Mouse (Mus musculus): Measurements from ENCODE around the gene Fam169a. TPM values are rescaled to one million over a fixed set of nuclear protein-coding genes. Genes with fewer than 3 reads are reported as not detected.

The Fam169a gene
- polyA plus RNA-seq (2012; rRNA removed), result not detected in 2 replicates

DNA sequence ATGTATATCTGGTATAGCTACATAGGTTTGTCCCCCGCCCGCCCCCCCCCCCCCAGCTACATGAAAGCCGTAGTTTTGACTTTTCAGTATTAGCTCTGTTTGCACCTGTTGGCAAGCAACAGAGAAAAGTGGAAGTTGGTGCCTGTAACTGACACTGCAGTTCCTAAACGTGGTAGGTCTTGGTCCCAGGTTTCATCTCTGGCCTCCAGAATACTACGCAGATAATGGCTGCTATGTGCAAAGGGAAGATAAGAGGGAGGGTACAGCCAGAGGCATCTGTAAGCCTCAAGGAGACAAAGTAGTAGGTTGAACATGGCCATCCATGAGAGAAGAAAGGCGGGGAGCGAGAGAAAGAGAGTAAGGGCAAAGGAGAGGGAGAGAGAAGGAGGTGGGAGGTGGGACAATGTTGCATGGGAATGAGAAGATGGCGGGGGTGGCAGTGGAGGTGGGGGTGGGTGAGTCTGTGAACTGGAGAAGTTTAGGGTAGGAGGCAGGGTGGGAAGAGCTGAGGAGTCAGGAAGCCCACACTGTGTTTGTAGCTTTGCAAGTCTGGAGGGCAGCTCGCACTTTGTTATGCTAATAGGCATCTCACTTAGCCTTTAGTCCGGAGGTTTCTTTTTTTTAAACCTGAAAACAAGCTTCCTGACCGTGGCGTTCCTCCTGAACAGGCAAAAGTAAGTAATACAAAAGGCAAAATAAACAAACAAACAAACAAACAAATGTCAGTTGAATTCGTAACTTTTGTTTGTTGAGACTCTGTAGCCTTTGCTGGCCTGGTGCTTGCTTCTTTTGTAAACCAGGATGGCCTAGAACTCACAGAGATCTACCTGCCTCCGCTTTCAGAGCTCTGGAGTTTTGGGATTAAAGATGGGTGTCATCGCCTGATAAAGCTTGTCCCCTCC is at the start of gene Fam169a:
TSS of gene Fam169a (plus strand) at position 638 of the 902 bp plus-strand sequence.
- TF ChIP-seq CTCF (IDR thresholded peaks at IDR 0.05; ENCODE audit: insufficient read depth, low read length) (no peak), POLR2A (IDR thresholded peaks at IDR 0.05; ENCODE audit: borderline replicate concordance, extremely low read depth, low read depth, low read length) (no peak)
- no peaks in the 10 kb centered on the region for H3K4me1 ChIP-seq (ENCODE audit: control insufficient read depth, insufficient read depth, low read length)
- 75% methylated on average over 15 of the region's 15 CpGs for WGBS
- no peak for DNase-seq
- no peak within 1 kb of the TSS for H3K4me3 ChIP-seq (replicated peaks; ENCODE audit: extremely low read depth, low read depth, low read length)

DNA sequence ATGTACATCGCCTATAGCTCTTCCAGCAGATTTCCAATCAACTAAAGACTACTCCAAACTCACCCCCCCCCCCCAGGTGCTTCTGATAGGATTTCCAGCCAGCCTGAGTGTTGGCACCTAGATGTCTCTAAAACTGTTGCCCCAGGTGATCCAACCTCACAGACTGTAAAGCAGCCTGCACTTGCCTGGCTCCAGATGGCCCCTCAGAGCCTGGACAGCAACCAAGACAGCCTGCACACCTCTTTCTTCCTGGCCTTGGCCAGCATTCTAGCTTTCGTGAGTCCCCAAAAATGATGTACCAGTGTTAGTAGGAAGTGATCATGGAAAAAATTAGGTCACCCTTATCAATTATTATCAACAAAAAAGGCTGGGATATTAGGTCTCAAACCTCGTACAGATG is 49.4 kb upstream of the Fam169a start:
- Histone ChIP-seq H3K4me1 (ENCODE audit: control insufficient read depth, insufficient read depth, low read length) (no peaks in the 10 kb centered on the region), H3K4me3 (replicated peaks; ENCODE audit: extremely low read depth, low read depth, low read length) (no peak overlapping the region)
- DNase-seq, result no peak
- no peak for TF ChIP-seq CTCF (IDR thresholded peaks at IDR 0.05; ENCODE audit: insufficient read depth, low read length)
- no peak for TF ChIP-seq POLR2A (IDR thresholded peaks at IDR 0.05; ENCODE audit: borderline replicate concordance, extremely low read depth, low read depth, low read length)
- WGBS, result 78% methylated on average over 3 of the region's 3 CpGs

DNA sequence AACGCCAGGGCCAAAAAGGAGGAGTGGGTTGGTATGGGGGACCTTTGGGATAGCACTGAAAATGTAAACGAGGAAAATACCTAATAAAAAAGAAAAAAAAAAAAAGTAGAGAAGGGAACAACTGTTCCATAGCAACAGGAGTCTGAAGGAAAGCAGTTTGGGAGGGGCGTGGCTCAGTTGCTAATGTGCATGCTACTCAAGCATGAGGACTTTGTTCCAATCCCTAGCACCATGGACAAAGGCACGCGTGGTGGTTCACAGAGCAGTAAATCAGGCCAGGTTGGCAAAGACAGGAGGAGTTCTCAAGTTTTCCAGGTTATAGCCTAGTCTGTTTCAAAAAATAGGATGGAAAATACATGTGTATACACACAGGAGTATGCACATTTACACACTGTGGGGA is 47.0 kb upstream of the Fam169a start:
- no peak for TF ChIP-seq POLR2A (IDR thresholded peaks at IDR 0.05; ENCODE audit: borderline replicate concordance, extremely low read depth, low read depth, low read length)
- WGBS, result 79% methylated on average over 5 of the region's 5 CpGs
- H3K4me1 ChIP-seq (ENCODE audit: control insufficient read depth, insufficient read depth, low read length), result no peaks in the 10 kb centered on the region
- no peak overlapping the region for H3K4me3 ChIP-seq (replicated peaks; ENCODE audit: extremely low read depth, low read depth, low read length)
- DNase-seq, result no peak

DNA sequence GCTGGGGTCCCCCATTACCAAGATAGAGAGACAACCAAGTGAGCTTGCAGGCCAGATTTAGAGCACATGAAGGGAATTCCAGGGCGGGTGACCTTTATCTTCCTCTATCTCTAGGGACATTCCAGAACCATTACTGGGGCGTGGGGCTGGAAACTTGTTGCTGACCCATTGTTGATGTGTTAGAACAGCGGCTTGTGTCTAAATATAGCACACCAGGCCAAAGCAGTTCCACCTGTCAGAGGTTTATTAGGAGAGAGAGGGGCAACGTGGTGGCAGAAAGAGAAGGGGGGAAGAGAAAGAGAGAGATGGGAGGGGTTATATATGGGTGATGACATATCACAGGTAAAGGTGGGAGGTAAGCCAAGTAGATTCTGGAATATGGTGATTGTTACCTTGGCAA is 45.2 kb upstream of the Fam169a start:
- TF ChIP-seq POLR2A (IDR thresholded peaks at IDR 0.05; ENCODE audit: borderline replicate concordance, extremely low read depth, low read depth, low read length) (no peak), CTCF (IDR thresholded peaks at IDR 0.05; ENCODE audit: insufficient read depth, low read length) (no peak)
- 16% methylated on average over 4 of the region's 4 CpGs for WGBS
- DNase-seq, result no peak
- H3K4me3 ChIP-seq (replicated peaks; ENCODE audit: extremely low read depth, low read depth, low read length), result no peak overlapping the region
- H3K4me1 ChIP-seq (ENCODE audit: control insufficient read depth, insufficient read depth, low read length), result no peaks in the 10 kb centered on the region

DNA sequence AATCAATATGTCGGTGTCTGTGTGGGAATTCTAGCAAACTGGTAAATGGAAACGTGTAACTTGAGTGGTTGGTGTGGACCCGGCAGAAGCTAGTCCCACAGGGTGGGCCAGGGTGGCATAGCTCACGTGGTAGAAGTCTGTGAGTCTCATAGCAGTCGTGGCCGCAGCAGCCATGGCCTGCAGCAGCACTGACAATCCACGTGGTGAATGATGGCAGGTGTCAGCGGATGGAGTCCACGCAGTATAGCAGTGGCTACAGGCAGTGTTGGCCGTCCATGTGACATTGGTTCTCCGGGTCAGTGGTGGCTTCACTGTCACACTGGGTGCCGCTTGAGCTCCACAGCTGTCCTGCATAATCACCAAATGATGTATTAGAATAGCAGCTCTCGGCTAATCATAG is 37.0 kb upstream of the Fam169a start:
- TF ChIP-seq POLR2A (IDR thresholded peaks at IDR 0.05; ENCODE audit: borderline replicate concordance, extremely low read depth, low read depth, low read length), result no peak
- no peak for TF ChIP-seq CTCF (IDR thresholded peaks at IDR 0.05; ENCODE audit: insufficient read depth, low read length)
- no peak for DNase-seq
- Histone ChIP-seq H3K4me3 (replicated peaks; ENCODE audit: extremely low read depth, low read depth, low read length) (no peak overlapping the region), H3K4me1 (ENCODE audit: control insufficient read depth, insufficient read depth, low read length) (no peaks in the 10 kb centered on the region)
- 84% methylated on average over 13 of the region's 13 CpGs for WGBS

DNA sequence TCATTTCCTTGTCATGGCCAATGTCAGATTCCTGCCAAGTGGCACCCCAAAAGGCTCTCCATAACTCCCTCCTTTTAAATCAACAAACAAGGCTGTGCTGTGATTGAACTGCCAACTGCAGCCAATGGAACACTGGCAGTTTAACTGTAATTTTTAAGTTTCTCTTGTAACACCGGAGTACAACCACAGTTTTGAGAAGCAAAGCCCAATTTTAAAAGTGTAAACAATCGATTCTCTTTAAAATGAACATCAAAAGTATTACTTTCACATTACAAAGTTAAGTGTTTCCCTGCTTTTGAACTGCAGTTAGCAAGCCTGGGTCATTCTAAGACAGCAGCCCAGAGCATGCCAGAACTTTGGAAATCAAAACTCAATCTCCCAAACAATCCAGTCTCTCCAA is 32.8 kb upstream of the Fam169a start, which contains the start of gene 1700029F12Rik:
TSS of gene 1700029F12Rik (minus strand) at position 101 of the 400 bp plus-strand sequence.
- no peak for DNase-seq
- Histone ChIP-seq H3K4me1 (ENCODE audit: control insufficient read depth, insufficient read depth, low read length) (no peaks in the 10 kb centered on the region), H3K4me3 (replicated peaks; ENCODE audit: extremely low read depth, low read depth, low read length) (no peak within 1 kb of the TSS)
- TF ChIP-seq POLR2A (IDR thresholded peaks at IDR 0.05; ENCODE audit: borderline replicate concordance, extremely low read depth, low read depth, low read length) (no peak), CTCF (IDR thresholded peaks at IDR 0.05; ENCODE audit: insufficient read depth, low read length) (no peak)
- WGBS, result 63% methylated on average over 2 of the region's 2 CpGs

DNA sequence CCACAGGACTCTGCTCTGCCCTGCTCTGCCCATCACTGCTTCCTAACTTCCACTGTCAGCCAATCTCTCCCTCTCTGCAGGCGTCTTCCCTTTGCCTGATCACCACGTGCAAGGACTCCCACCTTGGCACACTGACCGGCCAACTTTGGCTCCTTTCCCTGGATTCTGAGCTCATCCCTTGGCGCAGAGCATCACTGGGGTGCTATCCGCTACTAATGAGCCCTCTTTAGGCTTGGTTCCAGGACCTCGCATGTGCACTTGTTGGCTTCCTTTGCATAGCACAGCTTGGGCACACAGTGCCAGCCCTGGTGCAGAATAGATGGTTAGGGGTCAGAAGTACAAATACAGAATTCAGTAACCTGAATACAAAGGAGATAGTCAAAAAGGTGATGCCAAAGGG is 15.9 kb upstream of the Fam169a start:
- no peak for DNase-seq
- Histone ChIP-seq H3K4me3 (replicated peaks; ENCODE audit: extremely low read depth, low read depth, low read length) (no peak overlapping the region), H3K4me1 (ENCODE audit: control insufficient read depth, insufficient read depth, low read length) (peaks cover 3% of the 10 kb centered on the region; the same call in 1 of the 2 replicates)
- TF ChIP-seq POLR2A (IDR thresholded peaks at IDR 0.05; ENCODE audit: borderline replicate concordance, extremely low read depth, low read depth, low read length) (no peak), CTCF (IDR thresholded peaks at IDR 0.05; ENCODE audit: insufficient read depth, low read length) (no peak)
- WGBS, result 44% methylated on average over 6 of the region's 6 CpGs

DNA sequence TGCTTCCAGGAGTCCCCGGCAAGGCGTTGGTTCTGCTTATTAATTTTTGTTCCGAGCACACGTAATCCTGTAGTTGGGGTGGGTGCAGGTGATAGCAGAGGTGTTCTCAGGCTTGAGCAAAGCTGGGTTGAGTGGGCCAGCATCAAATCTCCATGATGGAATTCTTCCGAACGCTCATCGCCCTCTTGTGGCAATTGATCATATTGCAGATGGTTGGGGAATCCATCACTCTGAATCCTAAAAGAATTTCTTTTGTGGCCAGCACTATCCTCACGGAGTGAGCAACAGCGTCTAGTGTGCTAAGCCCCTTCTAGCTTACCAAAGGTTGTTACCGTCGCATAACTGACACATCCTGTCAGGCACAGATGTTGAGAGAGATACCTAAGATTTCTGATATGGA is 14.4 kb upstream of the Fam169a start:
- Histone ChIP-seq H3K4me3 (replicated peaks; ENCODE audit: extremely low read depth, low read depth, low read length) (no peak overlapping the region), H3K4me1 (ENCODE audit: control insufficient read depth, insufficient read depth, low read length) (peaks cover 3% of the 10 kb centered on the region; the same call in 1 of the 2 replicates)
- DNase-seq, result peak; percentile 44
- WGBS, result 12% methylated on average over 11 of the region's 11 CpGs
- TF ChIP-seq CTCF (IDR thresholded peaks at IDR 0.05; ENCODE audit: insufficient read depth, low read length) (peak; percentile 52), POLR2A (IDR thresholded peaks at IDR 0.05; ENCODE audit: borderline replicate concordance, extremely low read depth, low read depth, low read length) (no peak)

DNA sequence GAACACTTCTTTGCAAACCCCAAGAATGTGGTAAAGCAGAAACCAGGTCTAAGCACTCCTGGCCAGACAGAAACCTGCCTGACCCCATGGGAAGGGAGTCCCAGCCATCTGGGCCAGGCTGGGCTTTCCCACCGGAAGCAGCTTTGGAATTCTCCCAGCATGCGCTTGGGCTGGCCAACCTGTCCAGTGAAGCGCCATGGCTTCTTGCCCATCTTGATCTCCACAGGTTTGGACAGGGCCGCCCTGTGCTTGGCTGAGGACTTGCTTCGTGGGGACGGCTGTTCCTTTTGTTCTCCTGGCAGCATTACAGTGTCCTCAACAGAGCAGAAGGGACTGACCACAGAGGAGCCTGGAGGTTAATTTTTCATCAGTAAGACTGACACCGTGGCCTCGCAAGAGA is 13.2 kb upstream of the Fam169a start:
- Histone ChIP-seq H3K4me3 (replicated peaks; ENCODE audit: extremely low read depth, low read depth, low read length) (no peak overlapping the region), H3K4me1 (ENCODE audit: control insufficient read depth, insufficient read depth, low read length) (peaks cover 3% of the 10 kb centered on the region; the same call in 1 of the 2 replicates)
- peak; percentile 5 for DNase-seq
- TF ChIP-seq CTCF (IDR thresholded peaks at IDR 0.05; ENCODE audit: insufficient read depth, low read length) (no peak), POLR2A (IDR thresholded peaks at IDR 0.05; ENCODE audit: borderline replicate concordance, extremely low read depth, low read depth, low read length) (no peak)
- WGBS, result 29% methylated on average over 8 of the region's 8 CpGs

DNA sequence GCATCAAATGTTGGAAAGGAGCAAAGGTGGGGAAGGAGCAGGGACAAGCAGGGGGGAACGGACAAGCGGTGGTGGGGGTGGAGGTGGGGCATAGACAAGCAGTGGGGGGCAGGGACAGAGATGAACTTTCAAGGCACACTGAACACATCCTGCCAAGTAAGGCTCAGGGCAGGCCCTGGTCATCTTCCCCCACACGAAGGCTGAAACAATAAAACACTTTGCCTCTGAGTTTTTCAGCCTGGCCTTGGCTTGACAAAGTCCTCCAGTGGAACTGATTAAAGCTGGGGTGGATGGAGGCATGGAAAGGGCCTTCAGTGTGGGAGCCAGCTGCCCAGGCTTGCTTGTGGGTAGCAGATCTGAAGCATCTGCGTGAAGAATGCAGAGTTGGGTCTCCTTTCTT is 9.3 kb upstream of the Fam169a start:
- 52% methylated on average over 4 of the region's 4 CpGs for WGBS
- no peak for DNase-seq
- Histone ChIP-seq H3K4me1 (ENCODE audit: control insufficient read depth, insufficient read depth, low read length) (peaks cover 3% of the 10 kb centered on the region; the same call in 1 of the 2 replicates), H3K4me3 (replicated peaks; ENCODE audit: extremely low read depth, low read depth, low read length) (no peak overlapping the region)
- TF ChIP-seq CTCF (IDR thresholded peaks at IDR 0.05; ENCODE audit: insufficient read depth, low read length), result no peak
- no peak for TF ChIP-seq POLR2A (IDR thresholded peaks at IDR 0.05; ENCODE audit: borderline replicate concordance, extremely low read depth, low read depth, low read length)

Data from lung, adult 2 months (tissue).